Mouse (Mus musculus) megakaryocyte, embryonic 14.5 days (primary cell): ENCODE measurements around the gene F2rl1.

Experiments
- FLI1 ChIP-seq: IDR thresholded peaks from 2 replicates; pipeline ENCODE4 v1.6.1; 2012; ENCODE audit warnings: low read length, inconsistent platforms, mixed read lengths
- GATA1 ChIP-seq: IDR thresholded peaks from 3 replicates; pipeline ENCODE4 v1.6.1; 2012; ENCODE audit warnings: mixed read lengths, low read length, inconsistent platforms, borderline replicate concordance

- no peak for TF ChIP-seq GATA1
- TF ChIP-seq FLI1, result no peak
Measured at GRCm38 (mm10) chr13:95538021-95538420, 13.0 kb upstream of the F2rl1 start.
